Mouse (Mus musculus): Measurements from ENCODE around the gene Pcnx.
A peak's percentile ranks its signal among the peaks of the same experiment; 100 is the strongest.

Gene Pcnx

DNA sequence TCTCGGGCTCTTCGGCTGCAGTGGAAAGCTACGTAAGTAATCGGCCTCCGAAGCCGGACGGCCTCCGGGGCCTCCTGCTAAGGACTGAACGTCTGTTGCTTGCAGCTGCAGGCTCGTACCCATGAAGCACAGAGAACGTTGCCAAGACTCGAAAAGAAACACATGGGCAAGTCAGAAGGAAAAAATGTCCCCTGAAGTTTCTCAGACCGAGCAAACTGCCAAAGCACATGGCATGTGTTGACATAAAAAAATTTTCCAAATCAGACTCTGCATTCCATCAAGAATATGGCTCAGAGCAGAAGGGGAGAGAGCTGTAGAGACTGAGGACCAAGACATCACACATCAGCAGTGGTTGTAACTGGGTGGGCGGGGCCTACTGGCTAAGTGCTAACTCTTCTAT is 6.8 kb upstream of the Pcnx start:
- peak; percentile 14 for DNase-seq (ENCODE audit: extremely low read depth, insufficient read length, low spot score)

- no peak for DNase-seq (ENCODE audit: extremely low read depth, insufficient read length, low spot score)
Measured at GRCm38 (mm10) chr12:81853543-81853942, 6.3 kb upstream of the Pcnx start.

- no peak for DNase-seq (ENCODE audit: extremely low read depth, insufficient read length, low spot score)
Measured at GRCm38 (mm10) chr12:81855031-81855430, 4.8 kb upstream of the Pcnx start.

DNA sequence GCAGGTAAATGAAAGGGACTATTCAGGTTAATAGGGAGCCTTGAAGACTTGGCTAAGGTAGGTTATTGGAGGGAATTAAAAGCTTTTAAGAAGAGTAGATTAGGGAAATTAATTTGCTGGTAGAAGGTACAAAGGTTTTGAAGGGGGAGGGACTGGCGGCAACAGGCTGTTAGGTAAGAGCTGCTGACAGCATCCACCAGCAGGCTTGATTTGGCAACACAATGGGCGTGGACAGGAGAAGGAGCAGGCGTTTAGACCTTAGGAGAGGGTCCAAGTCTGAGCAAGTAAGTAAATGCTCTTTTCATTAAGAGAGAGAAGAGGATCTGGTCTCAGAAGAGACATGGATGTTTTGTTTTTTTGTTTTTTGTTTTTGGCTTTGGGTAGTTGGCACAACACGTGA is 3.1 kb upstream of the Pcnx start:
- no peak for DNase-seq (ENCODE audit: extremely low read depth, insufficient read length, low spot score)

DNA sequence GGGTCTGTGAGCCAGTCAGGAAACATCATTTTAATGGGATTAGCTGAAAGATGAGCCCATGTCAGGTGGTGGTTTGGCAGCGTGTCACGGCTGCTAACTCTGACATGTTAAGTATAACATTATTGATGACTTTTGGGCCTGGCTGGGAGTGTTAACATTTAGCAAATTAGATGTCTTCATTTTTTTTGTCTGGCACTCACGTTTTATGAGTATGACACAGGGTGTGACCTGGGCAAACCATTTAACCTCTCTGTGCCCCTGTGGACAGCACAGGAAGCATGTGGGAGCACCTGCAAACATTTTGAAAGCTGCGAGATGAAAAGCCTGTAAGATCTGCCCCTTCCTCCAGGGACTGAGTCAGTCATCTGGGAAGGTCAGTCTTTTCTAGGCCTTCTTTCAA is 2.6 kb upstream of the Pcnx start:
- DNase-seq (ENCODE audit: extremely low read depth, insufficient read length, low spot score): no peak

- DNase-seq (ENCODE audit: extremely low read depth, insufficient read length, low spot score): no peak
Measured at GRCm38 (mm10) chr12:81857978-81858569, 1.7 kb upstream of the Pcnx start.

DNA sequence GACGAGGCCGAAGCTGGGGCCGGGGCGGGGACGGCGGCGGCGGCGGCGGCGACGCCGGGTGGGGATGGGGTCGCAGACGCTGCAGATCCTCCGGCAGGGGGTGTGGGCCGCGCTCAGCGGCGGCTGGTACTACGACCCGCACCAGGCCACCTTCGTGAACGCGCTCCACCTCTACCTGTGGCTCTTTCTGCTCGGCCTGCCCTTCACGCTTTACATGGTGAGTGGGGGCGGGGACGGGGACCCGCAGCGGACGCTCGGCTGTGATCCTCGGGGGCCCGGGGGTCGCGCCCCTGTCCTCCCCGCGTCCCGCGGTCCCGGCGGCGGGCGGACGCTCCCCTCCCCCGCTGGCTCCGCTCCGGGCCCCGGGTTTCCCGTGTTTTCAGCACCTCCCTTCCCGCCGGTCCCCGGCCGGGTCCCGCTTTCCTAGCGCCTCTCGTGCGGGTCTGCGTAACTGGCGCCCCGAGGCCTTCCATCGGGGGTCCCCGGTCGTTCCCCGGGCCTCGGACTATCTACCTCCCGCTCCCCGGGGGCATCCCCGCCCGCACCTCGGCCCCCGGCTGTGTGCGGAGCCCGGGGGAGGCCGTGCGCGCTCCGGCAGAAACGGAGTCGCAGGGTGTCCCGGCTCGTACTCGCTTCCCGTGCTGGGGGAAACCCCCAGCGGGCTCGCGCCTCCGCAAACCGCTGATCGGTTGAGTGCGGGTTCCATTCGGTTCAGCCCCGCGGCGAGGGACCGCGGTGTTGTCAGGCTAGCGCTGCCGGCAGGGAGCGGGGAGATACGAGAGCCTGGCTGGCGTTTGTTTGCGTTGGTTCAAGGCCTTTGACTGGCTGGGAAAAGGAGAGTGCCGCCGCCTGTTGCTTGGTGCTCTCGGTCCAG is 722 bp downstream of the Pcnx start:
- peak; percentile 78 for DNase-seq (ENCODE audit: extremely low read depth, insufficient read length, low spot score)

DNA sequence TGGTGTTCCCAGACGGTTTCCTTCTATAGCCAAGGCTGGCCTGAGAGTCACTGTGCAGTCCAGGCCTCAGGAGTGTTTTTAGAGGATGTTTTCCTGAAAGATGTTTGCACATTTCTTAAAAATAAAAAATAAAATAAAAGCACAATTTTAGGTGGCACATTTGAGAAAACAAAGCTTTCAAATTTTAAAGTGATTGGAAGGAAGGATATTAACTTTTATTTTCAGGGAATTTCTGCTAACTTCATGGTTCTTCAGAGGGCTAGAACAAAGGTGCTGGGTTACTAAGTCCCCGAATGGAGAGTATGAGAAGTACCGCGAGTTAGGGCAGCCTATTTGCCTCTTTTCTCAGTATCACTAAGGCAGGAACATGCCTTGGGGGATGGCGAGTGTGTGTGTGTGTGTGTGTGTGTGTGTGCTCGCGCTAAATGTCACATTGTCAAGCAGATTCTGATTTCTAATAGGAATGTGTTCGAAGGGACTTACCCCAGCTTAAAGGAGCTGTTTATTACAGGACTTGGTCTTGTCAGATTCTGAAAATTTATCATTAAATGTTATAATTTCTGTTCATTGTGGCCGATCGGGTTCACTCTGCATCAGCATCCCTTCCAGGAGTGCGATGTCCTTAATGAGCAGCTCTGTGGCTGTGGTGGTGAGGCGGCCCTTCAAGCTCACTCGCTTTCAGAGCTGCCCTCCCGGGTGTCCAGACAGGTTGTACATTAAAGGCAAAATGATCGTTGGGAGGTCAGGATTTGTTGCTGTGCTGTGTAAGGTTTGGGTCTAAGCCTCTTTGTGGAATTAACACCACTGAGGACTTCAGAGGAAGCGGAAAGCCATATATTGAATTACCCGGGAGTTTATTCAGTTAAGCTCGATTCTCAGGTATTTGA is 1.6 kb downstream of the Pcnx start:
- no peak for DNase-seq (ENCODE audit: extremely low read depth, insufficient read length, low spot score)

DNA sequence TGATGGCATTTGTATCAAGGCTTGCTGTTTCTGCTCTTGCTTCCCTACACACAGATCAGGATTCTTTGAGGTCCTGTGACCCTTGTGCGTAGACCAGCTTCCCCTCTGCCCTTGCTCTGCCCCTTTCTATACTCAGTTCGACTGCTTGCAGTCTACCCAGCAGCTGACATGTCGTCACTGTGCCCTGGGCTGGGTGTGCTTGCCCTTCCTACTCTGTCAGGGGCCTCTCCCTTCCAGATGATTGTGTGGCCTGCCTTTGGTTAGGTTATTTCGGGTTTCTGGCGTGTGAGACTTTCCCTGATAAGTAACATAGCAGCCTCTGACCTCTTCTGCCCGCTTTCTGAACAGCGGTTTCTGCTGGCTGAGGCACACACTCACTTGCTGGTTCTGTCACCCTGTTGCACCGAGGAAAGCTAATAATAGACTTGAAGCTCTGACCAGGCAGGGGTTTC is 2.6 kb downstream of the Pcnx start:
- DNase-seq (ENCODE audit: extremely low read depth, insufficient read length, low spot score): no peak

DNA sequence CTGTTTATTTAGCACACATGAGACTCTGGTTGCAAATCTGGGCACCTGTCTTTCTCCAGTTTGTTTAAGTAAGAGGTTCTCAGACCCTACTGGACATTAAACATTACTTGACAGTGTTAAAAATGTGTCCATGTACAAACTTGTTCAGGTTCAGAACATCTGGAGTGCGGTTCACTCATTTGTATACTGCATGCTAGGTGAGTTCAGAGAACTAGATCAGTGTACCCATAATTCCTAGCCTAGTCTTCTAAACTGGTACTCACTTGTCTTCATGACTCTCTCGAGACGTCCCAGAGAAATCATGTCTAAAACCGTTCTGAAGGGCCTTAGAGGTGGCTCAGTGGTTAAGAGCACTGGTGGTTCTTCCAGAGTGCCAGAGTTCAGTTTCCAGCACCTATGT is 4.1 kb downstream of the Pcnx start:
- no peak for DNase-seq (ENCODE audit: extremely low read depth, insufficient read length, low spot score)

- DNase-seq (ENCODE audit: extremely low read depth, insufficient read length, low spot score): no peak
Measured at GRCm38 (mm10) chr12:81865183-81865582, 5.4 kb downstream of the Pcnx start.

GRCm38 (mm10) chr12:81867316-81867715 is 7.5 kb downstream of the Pcnx start:
- DNase-seq (ENCODE audit: extremely low read depth, insufficient read length, low spot score): no peak

GRCm38 (mm10) chr12:81869205-81869940 is 9.6 kb downstream of the Pcnx start:
- no peak for DNase-seq (ENCODE audit: extremely low read depth, insufficient read length, low spot score)

GRCm38 (mm10) chr12:81873345-81873744 is 13.5 kb downstream of the Pcnx start:
- no peak for DNase-seq (ENCODE audit: extremely low read depth, insufficient read length, low spot score)

GRCm38 (mm10) chr12:81880161-81880560 is 20.3 kb downstream of the Pcnx start:
- no peak for DNase-seq (ENCODE audit: extremely low read depth, insufficient read length, low spot score)

DNA sequence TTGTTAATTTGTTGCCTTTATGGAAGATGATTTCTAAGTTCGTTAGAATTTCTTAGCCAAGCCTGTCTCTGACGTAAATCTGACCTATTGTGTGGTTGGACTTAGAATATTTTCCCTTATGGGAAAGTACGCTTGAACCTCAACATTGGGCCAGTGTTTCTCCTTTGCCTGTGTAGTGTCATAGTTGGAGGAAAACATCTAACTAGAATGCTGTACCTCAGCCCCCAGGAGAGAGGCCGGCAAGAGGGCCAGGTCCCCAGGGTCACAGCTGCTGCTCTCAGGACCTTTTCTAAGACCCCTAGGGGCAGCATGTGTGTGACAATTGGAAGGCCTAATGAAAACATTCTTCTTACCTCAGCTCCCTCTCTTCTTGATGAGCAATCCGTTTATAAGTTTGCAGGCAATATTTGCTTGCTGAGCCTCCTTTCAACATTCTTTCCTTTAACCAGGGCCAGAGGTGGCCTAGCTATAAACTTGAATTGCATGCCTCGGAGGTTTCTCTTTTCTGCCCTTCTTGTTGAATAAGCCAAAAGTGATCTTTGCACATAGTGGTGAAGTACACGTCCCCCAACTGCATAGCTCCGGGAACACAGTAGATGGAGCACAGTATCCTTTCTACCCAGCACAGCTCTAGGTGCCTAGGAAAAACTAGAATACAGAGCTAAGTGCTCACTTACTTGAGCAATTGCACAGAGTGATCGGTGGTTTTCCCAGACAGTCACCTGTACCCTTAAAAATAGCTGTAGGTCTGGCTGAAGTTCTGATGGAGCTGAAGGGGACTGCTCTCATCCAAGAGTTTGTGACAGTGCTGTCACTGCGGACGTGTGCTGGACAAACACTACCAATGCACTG is 23.7 kb downstream of the Pcnx start:
- DNase-seq (ENCODE audit: extremely low read depth, insufficient read length, low spot score): no peak

- no peak for DNase-seq (ENCODE audit: extremely low read depth, insufficient read length, low spot score)
Measured at GRCm38 (mm10) chr12:81884107-81884398, 24.2 kb downstream of the Pcnx start.

DNA sequence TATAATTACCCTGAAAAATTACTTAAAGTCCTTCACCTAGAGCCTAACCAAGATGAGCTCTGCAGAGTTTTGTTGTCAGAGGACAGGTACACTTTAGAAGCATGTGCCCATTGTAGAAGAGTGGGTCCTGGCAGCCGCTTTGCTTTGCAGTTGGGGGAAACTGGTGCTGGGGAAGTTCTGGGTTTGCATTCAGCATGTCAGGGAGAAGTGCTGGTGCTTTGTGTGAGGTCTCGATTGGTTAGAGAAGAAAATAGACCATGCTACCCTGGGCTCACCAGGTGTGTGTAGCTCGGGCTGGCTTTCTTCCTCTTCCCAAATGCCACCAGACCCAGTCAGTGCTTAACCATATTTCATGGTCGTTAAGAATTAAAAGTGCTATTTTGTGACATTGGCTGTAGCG is 25.2 kb downstream of the Pcnx start:
- DNase-seq (ENCODE audit: extremely low read depth, insufficient read length, low spot score): no peak

- DNase-seq (ENCODE audit: extremely low read depth, insufficient read length, low spot score): no peak
Measured at GRCm38 (mm10) chr12:81885982-81886381, 26.2 kb downstream of the Pcnx start.

DNA sequence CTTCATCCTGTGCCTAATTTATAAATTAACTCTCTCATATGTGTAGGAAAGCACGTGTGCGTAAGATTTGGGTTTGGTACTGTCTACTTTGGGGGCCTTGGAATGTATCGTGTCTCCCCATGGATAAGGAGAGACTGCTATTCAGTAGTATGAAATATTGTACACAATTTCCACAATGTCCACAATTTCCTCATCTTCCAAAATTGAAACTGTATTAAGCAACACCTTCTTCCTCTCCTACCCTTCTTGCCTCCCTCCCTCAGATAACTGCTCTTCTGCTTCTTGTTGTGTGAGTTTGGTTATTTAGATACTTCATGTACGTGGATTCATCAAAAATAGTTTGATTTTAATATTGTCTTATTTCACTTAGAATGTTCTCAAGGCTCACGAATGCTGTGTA is 29.1 kb downstream of the Pcnx start:
- DNase-seq (ENCODE audit: extremely low read depth, insufficient read length, low spot score): no peak
